Mouse (Mus musculus): ENCODE data around the gene Cltrn. TPM values are rescaled to one million over a fixed set of nuclear protein-coding genes. Genes with fewer than 3 reads are reported as not detected.

The Cltrn gene
- 0.25 TPM in 1 of 2 replicates, not detected in the other for polyA plus RNA-seq (2015; fragmentation: Nextera tagmentation; extraction: Ambion mirVana)

DNA sequence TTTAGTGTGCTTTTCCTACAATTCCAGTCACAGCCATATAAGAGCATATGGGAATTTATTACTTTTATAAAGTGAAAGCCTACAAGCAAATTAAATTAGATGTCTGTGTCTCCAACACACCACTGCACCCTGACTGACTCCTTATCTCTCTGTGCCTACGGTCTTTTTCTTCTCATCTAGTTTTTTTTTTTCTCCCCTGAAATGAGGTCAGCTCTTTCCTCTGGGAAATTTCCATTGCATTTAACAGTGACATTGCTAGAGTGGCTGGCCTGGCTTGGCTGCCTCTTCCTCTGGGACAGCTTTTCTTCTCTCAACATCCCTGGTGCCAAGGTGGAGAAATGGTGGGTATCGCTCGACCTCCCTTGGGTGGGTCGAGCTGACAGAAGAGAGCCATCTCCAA is at the start of gene Cltrn:
Gene Cltrn, plus strand, starts transcription at position 249 of the 400 bp plus-strand sequence.

GRCm38 (mm10) chrX:164076040-164076775 is 12.4 kb upstream of the Cltrn start, which contains the start of gene Siah1b:
Siah1b (minus strand) TSS chrX:164076493.

GRCm38 (mm10) chrX:164139032-164139431 is 50.4 kb downstream of the Cltrn start, which contains the start of gene Ace2:
Ace2 (plus strand) TSS chrX:164139332.

Other genes with a start within 250 kb of the Cltrn start
- 13.0 and 13.7 TPM in 2 replicates for gene Ap1s2, start 179.8 kb upstream of the Cltrn start, polyA plus RNA-seq (2015; fragmentation: Nextera tagmentation; extraction: Ambion mirVana)
- 31.2 and 42.9 TPM in 2 replicates for gene Zrsr2, start 130.2 kb upstream of the Cltrn start, polyA plus RNA-seq (2015; fragmentation: Nextera tagmentation; extraction: Ambion mirVana)
- gene Car5b, start 60.8 kb upstream of the Cltrn start, polyA plus RNA-seq (2015; fragmentation: Nextera tagmentation; extraction: Ambion mirVana) = 2.1 and 2.4 TPM in 2 replicates
- gene Siah1b, start 12.3 kb upstream of the Cltrn start, polyA plus RNA-seq (2015; fragmentation: Nextera tagmentation; extraction: Ambion mirVana) = 6.9 and 9.6 TPM in 2 replicates
- 8.6 and 9.1 TPM in 2 replicates for gene Ace2, start 50.5 kb downstream of the Cltrn start, polyA plus RNA-seq (2015; fragmentation: Nextera tagmentation; extraction: Ambion mirVana)
- gene Bmx, start 169.4 kb downstream of the Cltrn start, polyA plus RNA-seq (2015; fragmentation: Nextera tagmentation; extraction: Ambion mirVana) = 0.60 and 1.0 TPM in 2 replicates
- gene Pir, start 180.5 kb downstream of the Cltrn start, polyA plus RNA-seq (2015; fragmentation: Nextera tagmentation; extraction: Ambion mirVana) = 15.6 and 16.9 TPM in 2 replicates

Data from urinary bladder, postnatal 0 days (tissue).